Mouse (Mus musculus): ENCODE data around the gene Hdhd3.

DNA sequence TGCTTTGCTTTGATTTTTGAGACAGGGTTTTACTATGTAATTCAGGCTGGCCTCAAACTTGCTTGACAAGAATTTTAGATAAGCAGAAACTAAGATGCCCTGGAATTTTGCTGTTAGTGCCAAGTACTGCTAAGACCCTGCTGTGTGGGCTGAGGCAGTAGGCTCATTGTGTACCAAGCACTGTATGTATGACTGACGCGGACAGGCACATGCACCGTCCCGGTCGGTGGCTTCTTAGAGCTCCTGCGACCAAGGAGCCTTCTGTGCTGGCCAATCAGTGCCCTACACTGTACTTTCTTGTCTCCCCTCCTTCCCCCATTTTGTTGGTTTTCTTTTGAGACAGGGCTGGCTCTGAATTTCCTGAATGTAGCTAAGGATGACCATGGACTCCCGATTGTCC is 11.7 kb upstream of the Hdhd3 start:
- TF ChIP-seq CTCF (IDR thresholded peaks at IDR 0.05; ENCODE audit: extremely low read depth, insufficient read length, insufficient replicate concordance, low read depth, low read length) (no peak), POLR2A (IDR thresholded peaks at IDR 0.05; ENCODE audit: low read depth, low read length) (no peak)

Measured in small intestine, adult 2 months (tissue).